Mouse (Mus musculus) ES-E14 (cell line): ENCODE data around the gene Msi2.

Source experiments
- CHD2 ChIP-seq: IDR thresholded peaks from 2 replicates; pipeline ENCODE4 v1.6.1; 2014; ENCODE audit warnings: mild to moderate bottlenecking, low read depth, low read length, inconsistent platforms
- ZC3H11A ChIP-seq: IDR thresholded peaks from 2 replicates; pipeline ENCODE4 v1.6.1; 2012; ENCODE audit warnings: low read depth, mild to moderate bottlenecking, inconsistent platforms, low read length, borderline replicate concordance
- ZNF384 ChIP-seq: IDR thresholded peaks from 2 replicates; pipeline ENCODE4 v1.6.1; 2012; ENCODE audit warnings: low read depth, low read length, inconsistent platforms

GRCm38 (mm10) chr11:88634627-88635026 is 83.7 kb downstream of the Msi2 start:
- no peak for TF ChIP-seq ZNF384
- no peak for TF ChIP-seq CHD2
- no peak for TF ChIP-seq ZC3H11A
